Mouse (Mus musculus) cerebellum, adult 11 months (tissue): ENCODE measurements at regions not wholly inside any gene's neighbourhood (a gene's known extent, or its start where the extent isn't known, plus 50 kb on each side); places are given as distances from the start of the nearest gene placed in this dataset.
"Not testable (repeated sequence)": the region's sequence is repeated elsewhere in the genome, so short reads cannot be mapped to it uniquely, and the experiment has no call there.

ENCODE experiments used
- DNase-seq: peaks from one replicate; pipeline ENCODE4 v3.0.0; 2022

DNA sequence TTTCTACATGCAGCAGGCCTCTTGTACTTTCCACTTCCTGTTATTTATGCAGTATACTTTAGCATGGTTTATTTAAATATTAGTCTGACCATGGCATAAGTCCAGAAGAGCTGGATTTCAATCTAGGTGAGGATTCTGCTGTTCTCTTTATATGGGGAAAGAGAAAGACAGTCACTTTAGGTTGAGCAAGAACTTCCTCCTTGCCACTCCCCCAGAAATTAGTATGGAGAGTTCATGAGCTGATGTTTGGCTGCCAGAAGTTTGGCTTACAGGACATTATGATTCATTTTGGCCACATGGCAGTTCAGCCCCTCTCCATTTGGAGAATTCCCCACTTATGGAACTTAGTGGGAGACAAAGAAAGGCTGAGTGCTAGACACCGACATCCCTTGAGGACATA, 130.8 kb downstream of the Arrdc3 start:
- DNase-seq, result no peak

DNA sequence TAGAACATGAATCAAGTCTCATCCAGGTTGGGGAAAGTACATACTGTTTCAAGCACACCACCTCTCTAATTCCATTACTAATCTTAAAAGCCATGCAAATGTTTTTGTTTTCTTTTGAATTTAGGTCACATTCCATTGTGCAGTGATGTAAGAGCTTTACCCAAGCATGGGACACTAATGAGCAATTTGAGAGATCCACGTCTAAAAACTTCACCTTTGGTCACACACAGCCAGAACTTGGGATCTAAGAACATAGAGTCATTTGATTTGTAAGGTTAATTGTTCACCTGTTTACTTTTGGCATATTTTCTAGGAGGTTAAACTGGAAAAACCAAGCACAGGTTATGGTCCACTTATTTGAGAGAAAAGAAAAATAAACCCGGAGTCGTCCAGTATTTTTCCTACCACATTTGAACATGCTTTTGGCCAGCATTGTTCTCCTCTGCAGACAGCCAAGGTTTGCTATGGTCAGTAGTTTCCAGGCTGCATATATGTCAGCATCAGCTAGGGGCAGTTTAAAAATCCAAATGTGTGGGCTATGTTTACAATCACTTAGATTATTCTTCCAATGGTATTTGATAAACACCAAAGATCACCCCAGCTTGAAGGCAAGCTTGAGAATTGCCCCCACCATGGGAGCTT, 137.0 kb downstream of the Arrdc3 start:
- DNase-seq, result no peak

DNA sequence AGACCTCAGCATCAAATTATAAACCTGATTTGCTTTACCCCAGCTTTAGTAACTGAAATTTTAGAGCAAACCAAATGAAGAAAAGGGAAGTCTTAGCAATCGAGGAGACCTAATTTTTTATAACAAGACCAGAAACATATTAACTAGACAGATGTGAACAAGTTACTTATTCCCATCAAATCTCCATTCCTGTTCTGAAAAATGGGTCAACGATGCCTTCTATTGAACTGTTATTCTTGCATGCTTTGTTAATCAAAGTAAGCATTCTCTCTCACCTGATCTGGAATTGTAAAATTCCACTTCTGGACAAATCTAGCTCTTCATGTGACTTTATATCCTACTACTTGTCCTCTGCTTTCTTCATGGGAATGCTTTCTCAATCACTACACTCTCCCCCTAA, 137.6 kb downstream of the Arrdc3 start:
- DNase-seq, result no peak

DNA sequence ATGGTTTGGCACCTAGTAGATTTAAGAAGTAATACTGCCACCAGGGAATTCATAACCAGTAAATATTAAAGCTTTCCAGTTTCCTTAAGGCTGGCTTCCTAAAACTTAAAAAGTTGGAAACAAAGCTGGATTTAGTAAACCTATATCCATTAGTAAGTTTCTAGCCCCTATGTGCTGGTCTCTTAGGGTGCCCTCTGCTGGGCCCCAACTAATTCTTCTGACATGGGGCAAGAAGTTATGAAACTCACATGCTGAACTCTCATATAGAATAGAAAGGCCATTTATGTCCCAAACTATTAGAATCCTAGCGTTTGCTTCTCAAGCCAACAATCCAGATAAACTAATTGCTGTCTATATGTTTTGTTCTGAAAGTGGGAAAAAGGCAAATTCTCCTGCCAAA, 139.2 kb downstream of the Arrdc3 start:
- no peak for DNase-seq

DNA sequence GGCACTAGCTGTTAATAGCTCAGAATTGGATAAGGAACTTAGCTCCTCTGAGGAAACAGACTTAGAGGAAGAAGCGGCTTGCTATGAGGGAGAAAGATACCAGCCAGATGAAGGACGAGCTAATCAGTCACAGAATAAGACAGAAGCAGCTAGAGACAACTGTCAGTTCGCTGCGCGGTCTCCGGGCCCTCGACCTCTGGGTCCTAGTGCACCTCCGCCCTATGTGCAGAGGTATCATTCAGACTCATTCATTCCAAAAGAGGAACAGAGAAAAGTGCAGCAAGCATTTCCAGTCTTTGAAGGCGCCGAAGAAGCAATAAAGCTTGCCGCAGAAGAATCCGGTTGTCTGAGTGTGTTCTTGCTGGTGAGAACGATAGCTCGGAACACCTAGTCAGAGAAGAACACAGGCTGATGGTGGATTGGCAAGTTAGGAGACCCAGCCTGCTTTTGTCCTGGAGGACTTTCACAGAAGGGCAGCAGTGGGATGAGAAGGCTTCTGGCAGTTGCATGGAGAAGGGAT, 142.1 kb downstream of the Arrdc3 start:
- not testable (repeated sequence) for DNase-seq

DNA sequence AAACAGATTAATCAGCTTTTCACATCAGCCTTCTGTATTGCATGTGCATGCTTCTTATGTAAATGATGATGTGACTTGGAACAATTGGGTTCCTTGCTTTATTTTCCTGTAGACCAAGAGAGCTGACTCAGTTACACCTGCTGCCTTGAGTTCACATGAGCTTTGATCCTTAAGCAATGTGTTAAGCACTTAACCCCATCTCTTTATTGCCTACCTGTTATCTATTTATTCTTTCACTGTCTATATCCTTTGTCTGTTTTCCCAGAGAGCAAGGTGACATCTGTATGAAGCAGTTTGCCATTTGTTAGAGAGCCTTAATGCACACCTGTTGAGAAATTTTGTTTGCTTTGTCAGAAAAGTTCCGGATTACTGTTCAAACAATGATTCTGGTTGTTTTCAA, 154.1 kb downstream of the Arrdc3 start:
- no peak for DNase-seq

DNA sequence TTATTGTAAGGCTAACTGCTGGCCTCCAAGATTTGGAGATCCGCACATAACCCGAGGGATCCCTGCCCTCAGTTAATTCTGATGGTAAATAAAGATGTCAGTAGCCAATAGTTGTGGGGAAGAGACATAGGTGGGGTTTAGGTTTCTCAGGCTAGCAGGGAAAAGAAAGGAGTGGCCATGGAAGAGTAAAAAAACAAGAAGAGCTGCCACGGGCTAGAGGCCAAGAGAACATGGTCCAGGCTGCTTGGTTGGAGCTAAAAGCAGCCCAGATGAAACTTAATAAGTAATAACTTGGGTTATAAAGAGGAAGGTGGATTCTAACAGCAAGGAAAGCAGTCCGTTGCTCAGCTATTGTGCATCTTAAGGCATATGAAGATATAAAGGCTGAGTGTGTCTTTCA, 155.6 kb downstream of the Arrdc3 start:
- DNase-seq, result no peak

DNA sequence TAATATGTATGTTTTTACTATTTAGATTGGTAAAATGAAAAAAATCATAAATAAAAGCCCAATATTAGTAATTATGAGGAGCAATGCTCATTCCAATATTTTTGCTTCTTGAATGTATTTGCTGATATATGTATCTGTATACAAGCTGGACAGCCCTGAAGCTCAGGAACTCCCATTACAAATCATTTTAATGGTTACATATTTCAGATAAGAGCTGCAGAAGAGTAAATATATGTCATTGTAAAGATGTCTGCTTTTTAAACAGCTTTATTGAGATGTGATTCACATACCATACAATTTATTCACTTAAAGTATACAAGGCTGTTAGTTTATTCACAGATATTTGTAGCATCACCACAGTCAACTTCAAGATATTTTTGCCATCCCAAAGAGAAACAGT, 157.3 kb downstream of the Arrdc3 start:
- no peak for DNase-seq

DNA sequence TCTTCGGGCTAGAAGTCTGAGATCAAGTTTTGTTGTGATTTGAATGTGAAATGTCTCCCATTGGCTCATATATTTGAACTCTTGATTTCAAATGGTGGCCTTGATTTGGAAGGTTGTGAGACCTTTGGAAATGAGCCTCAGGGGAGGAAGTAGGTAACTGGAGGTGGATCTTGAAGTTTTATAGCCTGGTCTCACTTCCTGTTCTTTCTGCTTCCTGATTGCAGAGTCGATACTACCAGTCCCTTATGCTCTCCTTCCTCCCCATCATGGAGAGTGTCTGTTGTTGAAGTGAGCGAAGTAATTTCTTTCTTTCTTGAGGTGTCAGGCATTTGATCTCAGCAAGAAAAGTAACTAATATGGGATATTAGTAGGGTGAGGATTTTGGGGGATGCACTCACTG, 158.5 kb downstream of the Arrdc3 start:
- no peak for DNase-seq
